1 mouse cellular context compared by ENCODE assay signal in genomic region chr6:113667611-113668122, GRCm38 (mm10).
TF ChIP-seq lines count a peak whose summit lies in the region.

No protein-coding gene starts in this region.

TF ChIP-seq in CH12.LX, 34 proteins besides CTCF, POLR2A, EP300 and RAD21:
- TF ChIP-seq SMC3 (IDR thresholded peaks at IDR 0.05; ENCODE audit: low read depth, low read length) (no peak), ETS1 (conservative IDR thresholded peaks at IDR 0.05; ENCODE audit: low read depth, low read length) (no peak), MAZ (IDR thresholded peaks at IDR 0.05; ENCODE audit: low read depth, low read length) (no peak), ZKSCAN1 (IDR thresholded peaks at IDR 0.05; ENCODE audit: borderline replicate concordance, low read depth, low read length) (no peak), BHLHE40 (IDR thresholded peaks at IDR 0.05; ENCODE audit: low read depth, low read length) (no peak), RCOR1 (conservative IDR thresholded peaks at IDR 0.05; ENCODE audit: low read depth, low read length) (no peak), KAT2A (IDR thresholded peaks at IDR 0.05; ENCODE audit: insufficient replicate concordance, low read length) (no peak), SIN3A (IDR thresholded peaks at IDR 0.05; ENCODE audit: low read length) (no peak), ELF1 (IDR thresholded peaks at IDR 0.05; ENCODE audit: low read depth, low read length) (no peak), MAFK (IDR thresholded peaks at IDR 0.05; ENCODE audit: insufficient replicate concordance, low read length) (no peak), JUND (conservative IDR thresholded peaks at IDR 0.05; ENCODE audit: low read depth, low read length) (no peak)
